Mouse (Mus musculus) kidney, adult 2 months (tissue): ENCODE results near the gene Tatdn3.

Experiments
- CTCF ChIP-seq: fragments of 200-500 bp; conservative IDR thresholded peaks from 2 replicates; pipeline ENCODE4 v1.5.1; 2011; ENCODE audit warnings: low read depth, mild to moderate bottlenecking, control low read depth, low read length, moderate library complexity, mixed read lengths; ENCODE audit not compliant: insufficient read depth, insufficient read length
- POLR2A ChIP-seq: fragments of 200-500 bp; IDR thresholded peaks from one replicate; pipeline ENCODE4 v1.6.1; 2011; ENCODE audit warnings: low read depth, low read length, control low read depth

DNA sequence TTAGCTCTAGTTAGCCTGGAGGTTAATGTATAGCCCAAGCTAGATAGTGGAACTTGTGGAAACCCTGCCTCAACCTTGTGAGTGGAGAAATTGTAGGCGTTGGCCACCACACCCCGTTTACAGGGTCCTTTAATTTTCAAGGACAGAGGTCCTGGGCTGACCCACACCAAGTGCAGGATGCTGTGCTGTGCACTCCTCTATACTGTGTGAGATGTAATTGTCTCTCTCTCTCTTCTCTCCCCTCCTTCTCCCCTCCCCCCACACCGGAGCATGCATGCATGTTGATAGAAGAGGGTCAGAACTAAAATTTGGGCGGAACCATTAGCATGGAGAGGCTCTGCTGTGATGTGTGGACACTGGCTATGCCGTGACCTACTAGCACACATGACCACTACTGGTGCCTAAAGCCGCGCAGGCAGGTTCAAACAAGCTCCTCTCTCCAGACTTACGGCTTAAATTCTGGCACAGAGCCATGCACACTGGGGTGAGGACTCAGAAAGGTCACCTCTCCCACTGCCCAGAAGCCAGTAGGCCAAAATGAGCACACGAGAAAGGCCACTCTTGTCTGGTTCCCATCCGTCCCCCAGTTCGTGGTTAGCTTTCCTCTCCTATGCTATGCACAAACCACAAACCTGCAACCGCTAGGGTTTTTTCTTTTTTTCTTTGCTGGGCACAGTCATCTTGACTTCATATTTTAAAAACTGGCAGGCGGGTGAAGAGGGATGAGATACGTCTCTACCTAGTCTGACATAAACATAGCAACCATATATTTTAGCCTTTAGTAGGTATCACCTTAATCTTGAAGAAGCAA lies 34.3 kb upstream of the Tatdn3 start:
- TF ChIP-seq CTCF = no peak
- no peak for TF ChIP-seq POLR2A
